Mouse (Mus musculus) ES-Bruce4 (cell line): Measurements from ENCODE around the gene Hipk2. TPM values are rescaled to one million over a fixed set of nuclear protein-coding genes. Genes with fewer than 3 reads are reported as not detected.

Source experiments
- H3K27ac ChIP-seq: 2 replicates; pipeline ENCODE4 v1.5.1; 2012; ENCODE audit warnings: low read length, inconsistent platforms; ENCODE audit not compliant: insufficient read depth
- H3K27me3 ChIP-seq: 2 replicates; pipeline ENCODE4 v1.6.1; 2012; ENCODE audit warnings: mild to moderate bottlenecking, low read length, inconsistent platforms; ENCODE audit not compliant: control insufficient read depth, poor library complexity, insufficient read depth, severe bottlenecking
- H3K36me3 ChIP-seq: 2 replicates; pipeline ENCODE4 v1.6.1; 2012; ENCODE audit warnings: inconsistent platforms, mild to moderate bottlenecking, low read length, moderate library complexity; ENCODE audit not compliant: control insufficient read depth, poor library complexity, insufficient read depth, severe bottlenecking
- H3K4me1 ChIP-seq: one replicate; pipeline ENCODE4 v1.8.1; 2011; ENCODE audit warnings: low read length; ENCODE audit not compliant: control insufficient read depth, insufficient read depth
- H3K4me3 ChIP-seq: 2 replicates; pipeline ENCODE4 v1.5.1; 2011; ENCODE audit warnings: low read depth, mild to moderate bottlenecking, low read length
- H3K9ac ChIP-seq: 2 replicates; pipeline ENCODE4 v1.6.1; 2012; ENCODE audit warnings: low read depth, mild to moderate bottlenecking, inconsistent platforms; ENCODE audit not compliant: poor library complexity, severe bottlenecking
- H3K9me3 ChIP-seq: replicated peaks from 2 replicates; pipeline ENCODE4 v1.6.1; 2012; ENCODE audit warnings: mild to moderate bottlenecking, low read length, inconsistent platforms; ENCODE audit not compliant: control insufficient read depth, poor library complexity, insufficient read depth, severe bottlenecking
- CTCF ChIP-seq: IDR thresholded peaks from one replicate; pipeline ENCODE4 v1.8.1; 2011; ENCODE audit warnings: low read depth, low read length
- EP300 ChIP-seq: IDR thresholded peaks from 2 replicates; pipeline ENCODE4 v1.6.1; 2011; ENCODE audit warnings: low read depth, low read length; ENCODE audit not compliant: insufficient read depth
- POLR2A ChIP-seq: IDR thresholded peaks from one replicate; pipeline ENCODE4 v1.8.1; 2011; ENCODE audit warnings: low read length; ENCODE audit not compliant: insufficient read depth
- polyA plus RNA-seq: library from polyadenylated mRNA; stranded (reverse); fragments of >200 nt; gene quantifications from 2 replicates; pipeline ENCODE4 v1.2.4, GENCODE M21; 2011; ENCODE audit warnings: low read depth; ENCODE audit not compliant: missing spikeins, insufficient read depth, insufficient read length

Hipk2 gene
- polyA plus RNA-seq, 1 experiment, result 17.8 TPM

- H3K4me3 ChIP-seq, result no peak overlapping the region
- no peaks in the 10 kb centered on the region for H3K27me3 ChIP-seq
- H3K27ac ChIP-seq, result no peak overlapping the region
- no peak overlapping the region for H3K9ac ChIP-seq
- H3K9me3 ChIP-seq, result no peaks in the 10 kb centered on the region
- TF ChIP-seq EP300 (no peak), POLR2A (no peak), CTCF (no peak)
- H3K36me3 ChIP-seq, result no peaks in the 10 kb centered on the region
- no peaks in the 10 kb centered on the region for H3K4me1 ChIP-seq
These were observed 45.3 kb upstream of the Hipk2 start for GRCm38 (mm10) chr6:38921095-38921809.

GRCm38 (mm10) chr6:38920141-38920540 lies 44.2 kb upstream of the Hipk2 start:
- H3K27ac ChIP-seq, result no peak overlapping the region
- H3K4me3 ChIP-seq, result no peak overlapping the region
- peaks cover 2% of the 10 kb centered on the region for H3K4me1 ChIP-seq
- H3K9ac ChIP-seq, result no peak overlapping the region
- no peaks in the 10 kb centered on the region for H3K27me3 ChIP-seq
- no peaks in the 10 kb centered on the region for H3K36me3 ChIP-seq
- no peak for TF ChIP-seq POLR2A
- H3K9me3 ChIP-seq, result no peaks in the 10 kb centered on the region

GRCm38 (mm10) chr6:38919135-38919740 lies 43.3 kb upstream of the Hipk2 start:
- H3K9me3 ChIP-seq, result no peaks in the 10 kb centered on the region
- H3K27me3 ChIP-seq, result no peaks in the 10 kb centered on the region
- peaks cover 2% of the 10 kb centered on the region for H3K4me1 ChIP-seq
- no peak overlapping the region for H3K9ac ChIP-seq
- H3K27ac ChIP-seq, result no peak overlapping the region
- H3K36me3 ChIP-seq, result no peaks in the 10 kb centered on the region
- no peak for TF ChIP-seq EP300
- no peak for TF ChIP-seq CTCF
- TF ChIP-seq POLR2A, result no peak
- H3K4me3 ChIP-seq, result no peak overlapping the region

GRCm38 (mm10) chr6:38918728-38919127 lies 42.8 kb upstream of the Hipk2 start:
- Histone ChIP-seq H3K27me3 (no peaks in the 10 kb centered on the region), H3K4me1 (peaks cover 2% of the 10 kb centered on the region), H3K27ac (no peak overlapping the region), H3K36me3 (no peaks in the 10 kb centered on the region), H3K9me3 (no peaks in the 10 kb centered on the region), H3K9ac (no peak overlapping the region), H3K4me3 (no peak overlapping the region)
- TF ChIP-seq POLR2A, result no peak
- no peak for TF ChIP-seq CTCF
- no peak for TF ChIP-seq EP300

GRCm38 (mm10) chr6:38917415-38917814 lies 41.5 kb upstream of the Hipk2 start:
- Histone ChIP-seq H3K9ac (no peak overlapping the region), H3K4me3 (no peak overlapping the region), H3K36me3 (no peaks in the 10 kb centered on the region), H3K9me3 (no peaks in the 10 kb centered on the region), H3K4me1 (peaks cover 2% of the 10 kb centered on the region), H3K27me3 (no peaks in the 10 kb centered on the region), H3K27ac (no peak overlapping the region)
- no peak for TF ChIP-seq EP300
- TF ChIP-seq POLR2A, result no peak
- no peak for TF ChIP-seq CTCF

GRCm38 (mm10) chr6:38916571-38916970 lies 40.6 kb upstream of the Hipk2 start:
- Histone ChIP-seq H3K27ac (no peak overlapping the region), H3K9me3 (no peaks in the 10 kb centered on the region), H3K4me3 (no peak overlapping the region), H3K9ac (no peak overlapping the region), H3K36me3 (no peaks in the 10 kb centered on the region), H3K27me3 (no peaks in the 10 kb centered on the region), H3K4me1 (peaks cover 2% of the 10 kb centered on the region)
- no peak for TF ChIP-seq CTCF
- TF ChIP-seq POLR2A, result no peak
- TF ChIP-seq EP300, result no peak
